Mouse (Mus musculus) thymus, postnatal 14 days (tissue): ENCODE measurements at regions not wholly inside any gene's neighbourhood (a gene's known extent, or its start where the extent isn't known, plus 50 kb on each side); places are given as distances from the start of the nearest gene placed in this dataset.
"Not testable (repeated sequence)": the region's sequence is repeated elsewhere in the genome, so short reads cannot be mapped to it uniquely, and the experiment has no call there.

Experiments
- DNase-seq: peaks from one replicate; pipeline ENCODE4 v3.0.0; 2021

DNA sequence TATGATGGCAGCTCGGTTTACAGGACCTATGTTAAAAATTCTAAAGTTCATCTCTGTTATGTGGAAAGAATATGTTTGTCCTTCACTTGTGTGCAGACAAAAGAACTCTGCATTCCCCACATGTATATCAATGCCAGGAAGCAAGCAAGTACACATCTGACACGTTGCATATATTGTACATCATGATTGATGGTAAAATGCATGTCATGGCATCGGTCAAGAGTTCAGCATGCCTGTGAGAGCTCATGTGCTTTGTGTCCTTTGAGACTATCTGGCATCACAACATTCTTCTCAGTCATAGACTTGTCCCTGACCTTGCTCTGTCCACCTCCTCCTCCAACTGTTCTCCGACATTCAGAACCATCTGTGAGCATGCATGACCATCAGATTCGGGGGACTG is 465.6 kb upstream of the N6amt1 start:
- DNase-seq: no peak

DNA sequence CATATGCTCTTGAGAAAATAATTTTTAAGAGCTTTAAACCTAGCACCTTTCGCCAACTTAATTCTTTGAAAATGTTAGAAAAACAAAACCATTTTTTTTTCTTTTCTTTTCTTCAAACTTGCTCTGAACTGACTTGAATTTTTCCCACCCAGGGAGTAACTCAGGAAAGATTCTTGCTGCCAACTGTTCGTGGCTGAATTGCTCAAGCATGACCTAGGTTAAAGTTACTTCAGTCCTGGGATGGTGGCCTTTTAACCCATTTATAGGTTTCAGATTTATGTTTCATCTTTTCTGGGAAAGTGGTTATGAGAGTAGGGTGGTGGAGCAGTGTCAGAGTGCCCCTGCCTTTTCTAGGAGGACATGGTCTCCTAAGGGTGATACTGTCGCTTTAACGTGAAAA is 466.4 kb upstream of the N6amt1 start:
- DNase-seq: no peak

DNA sequence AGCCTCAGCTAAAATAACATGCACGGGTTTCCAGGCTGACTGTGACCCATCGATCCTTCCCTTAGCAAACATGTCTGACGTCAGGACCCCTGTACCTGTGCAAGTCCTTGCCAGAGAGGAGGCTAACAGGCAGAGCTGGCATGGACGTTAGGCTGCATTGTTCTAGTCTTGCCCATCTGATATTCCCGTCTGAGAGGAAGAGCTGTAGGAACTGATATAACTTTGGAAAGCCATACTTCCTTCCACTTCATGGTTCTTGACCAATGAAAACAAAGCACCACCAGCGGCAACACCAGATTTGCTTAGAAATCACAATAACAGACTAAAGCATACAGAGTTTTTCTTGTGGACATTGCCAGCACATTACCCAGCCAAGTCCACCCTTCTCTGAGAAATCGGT is 470.1 kb upstream of the N6amt1 start:
- DNase-seq: no peak

DNA sequence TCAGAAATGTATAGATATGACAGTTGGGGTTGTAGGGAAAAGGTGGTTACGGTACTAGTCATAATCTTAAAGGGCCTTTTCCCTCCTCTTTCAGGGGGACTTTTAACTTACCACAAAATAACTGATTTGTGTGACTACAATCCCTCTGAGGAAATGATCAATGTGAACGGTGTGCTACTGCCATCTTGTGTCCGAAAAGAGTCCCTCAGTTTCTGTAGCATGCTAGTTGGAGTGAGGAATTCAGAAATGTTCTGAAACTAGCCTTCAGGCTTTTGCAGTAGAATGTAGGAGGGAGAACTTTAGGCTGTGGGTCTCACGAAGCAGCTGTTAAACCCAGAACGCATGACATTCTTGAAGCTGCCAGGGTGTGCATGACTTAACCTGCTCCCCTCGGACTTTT is 471.5 kb upstream of the N6amt1 start:
- no peak for DNase-seq

DNA sequence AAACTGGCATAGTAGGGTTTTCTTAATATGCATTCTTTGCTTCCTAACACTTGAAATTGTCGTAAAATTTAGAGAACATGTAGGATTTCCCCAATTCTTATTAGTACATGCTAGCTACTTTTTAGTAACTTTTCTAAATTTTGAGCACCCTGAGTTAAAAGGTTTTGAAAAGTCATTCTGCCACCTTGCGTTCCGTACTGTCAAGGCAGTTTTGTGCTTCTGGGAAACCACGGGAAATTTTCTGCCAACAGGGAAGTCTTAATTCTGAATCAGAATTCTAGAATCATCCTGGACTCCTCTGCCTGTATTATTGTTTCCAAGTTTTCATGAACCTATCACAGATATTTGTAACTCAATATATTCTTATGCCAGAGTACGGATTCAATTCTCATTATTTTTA is 472.4 kb upstream of the N6amt1 start:
- no peak for DNase-seq

DNA sequence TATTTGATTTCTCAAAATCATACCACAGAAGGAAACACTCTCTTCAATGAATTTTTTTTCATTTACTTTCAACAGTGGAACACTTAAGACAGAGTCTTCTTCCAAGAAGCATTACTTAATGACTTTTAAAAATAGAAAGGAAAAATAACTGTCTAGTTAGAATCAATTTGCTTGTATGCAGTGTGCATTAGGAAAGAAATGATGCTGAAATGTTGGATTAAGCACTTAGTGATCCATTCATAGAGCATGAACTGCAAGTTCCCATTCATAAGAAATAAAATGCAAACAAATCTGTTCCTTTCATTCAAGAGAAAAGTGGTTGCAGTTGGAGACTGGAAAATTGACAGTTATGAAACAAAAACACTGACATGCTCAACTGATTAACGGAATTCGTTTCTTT is 493.2 kb upstream of the N6amt1 start:
- no peak for DNase-seq

DNA sequence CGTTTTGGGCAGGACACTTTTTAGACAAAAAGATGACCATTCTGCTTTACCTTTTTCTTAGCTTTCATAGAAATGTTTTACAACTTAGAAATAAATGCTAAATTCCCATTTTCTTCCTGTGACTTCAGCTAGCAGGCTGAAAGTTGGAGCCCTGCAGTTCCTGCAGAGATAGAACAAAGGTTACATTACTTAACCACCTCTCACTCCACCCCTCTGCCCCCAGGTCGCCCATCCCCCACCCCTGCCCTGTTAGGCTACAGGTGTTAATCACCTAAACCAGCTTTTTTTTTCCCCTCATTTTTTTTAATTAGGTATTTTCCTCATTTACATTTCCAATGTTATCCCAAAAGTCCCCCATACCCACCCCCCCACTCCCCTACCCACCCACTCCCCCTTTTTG is 498.1 kb upstream of the N6amt1 start:
- no peak for DNase-seq

DNA sequence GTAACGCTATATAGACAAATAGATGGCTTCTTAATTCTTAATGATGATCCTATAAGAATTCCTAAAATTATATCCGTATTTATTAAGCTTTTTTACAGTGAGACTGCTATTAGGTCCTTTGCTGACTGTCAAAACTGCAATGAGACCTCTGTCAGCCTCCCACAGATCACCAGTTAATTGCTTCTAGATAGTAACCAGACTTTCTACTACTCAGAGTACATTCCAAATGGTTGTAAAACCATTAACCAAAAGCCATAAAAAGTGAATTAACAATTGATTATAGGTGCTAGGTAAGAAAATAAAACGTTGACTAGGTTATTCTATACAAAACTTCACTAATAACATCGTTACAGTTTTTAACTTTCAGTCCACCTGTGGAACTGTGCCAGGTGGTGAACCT is 498.7 kb upstream of the N6amt1 start:
- no peak for DNase-seq

DNA sequence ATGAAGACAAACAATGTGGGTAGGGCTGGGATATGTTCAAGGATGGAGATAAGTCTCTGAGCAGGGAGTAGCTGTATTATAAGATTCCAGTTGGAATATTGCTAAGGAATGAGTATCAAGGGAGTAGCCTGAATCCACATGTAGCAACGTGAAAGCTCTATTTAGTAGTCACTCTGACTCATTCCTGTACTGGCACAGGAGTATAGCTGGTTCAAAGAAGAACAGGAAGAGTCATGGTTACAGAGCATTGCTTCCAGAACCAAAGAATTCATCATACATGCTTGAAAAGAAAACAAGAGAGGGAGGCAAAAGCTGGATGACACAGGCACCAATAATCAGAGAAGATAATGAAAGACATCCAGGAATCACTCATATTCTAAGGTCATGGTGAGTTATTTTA is 500.6 kb upstream of the N6amt1 start:
- DNase-seq: no peak

DNA sequence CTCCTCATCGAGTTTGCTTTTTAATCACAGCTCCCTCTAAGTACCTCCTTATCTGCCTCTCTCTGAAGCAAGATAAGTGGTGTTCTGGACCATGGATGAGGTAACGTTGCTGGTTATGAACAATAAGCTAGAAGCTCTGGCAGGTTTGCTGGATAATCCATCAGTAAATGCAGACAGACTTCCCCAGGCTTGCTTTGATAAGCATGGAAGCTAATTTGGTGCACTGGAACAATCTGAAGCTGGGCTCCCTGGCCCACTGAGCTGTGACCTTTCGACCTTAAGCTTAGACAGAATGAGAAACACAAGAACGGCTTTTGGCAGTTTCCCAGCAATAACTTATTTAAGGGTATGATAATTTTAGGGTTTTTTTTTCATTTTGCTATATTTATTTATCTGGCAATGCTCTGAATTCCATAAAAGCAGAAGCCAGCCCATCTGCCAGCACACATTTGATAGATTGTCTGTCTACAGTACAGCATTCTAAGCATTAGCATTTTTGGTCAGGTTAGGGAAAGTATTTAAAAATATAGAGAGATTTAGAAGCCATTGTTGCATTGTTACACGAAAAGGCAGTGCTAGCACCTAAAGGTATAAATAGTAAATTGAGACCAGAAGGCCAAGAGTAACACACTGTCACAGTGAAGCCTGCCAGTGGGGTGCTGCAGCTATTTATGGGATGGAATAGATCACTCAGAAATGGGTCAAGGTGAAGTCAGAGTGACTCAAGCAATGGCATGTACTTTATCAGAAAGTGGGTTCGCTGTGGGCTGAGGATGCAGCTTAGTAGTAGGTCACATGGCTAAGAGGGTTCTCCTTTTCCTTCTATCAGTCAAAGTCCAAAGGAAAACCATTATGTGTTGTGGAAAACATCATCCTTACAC is 515.3 kb upstream of the N6amt1 start:
- no peak for DNase-seq

DNA sequence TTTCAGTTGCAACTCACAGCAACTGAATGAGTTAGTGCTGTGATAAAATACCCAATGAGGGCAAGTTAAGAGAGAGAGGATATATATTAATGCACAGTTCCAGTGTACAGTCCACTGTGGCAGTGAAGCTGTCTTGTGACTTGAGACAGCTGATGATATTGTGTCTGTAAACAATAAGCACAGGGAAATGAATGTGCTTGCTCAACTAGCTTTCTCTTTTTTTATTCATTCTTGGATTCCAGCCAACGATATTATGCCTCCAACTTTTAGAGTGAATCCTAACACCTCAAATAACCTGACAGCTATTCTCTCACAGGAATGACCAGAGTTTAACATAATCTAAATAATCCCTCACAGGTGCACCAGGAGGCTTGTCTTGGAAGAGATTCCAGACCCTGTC is 526.3 kb upstream of the N6amt1 start:
- no peak for DNase-seq

DNA sequence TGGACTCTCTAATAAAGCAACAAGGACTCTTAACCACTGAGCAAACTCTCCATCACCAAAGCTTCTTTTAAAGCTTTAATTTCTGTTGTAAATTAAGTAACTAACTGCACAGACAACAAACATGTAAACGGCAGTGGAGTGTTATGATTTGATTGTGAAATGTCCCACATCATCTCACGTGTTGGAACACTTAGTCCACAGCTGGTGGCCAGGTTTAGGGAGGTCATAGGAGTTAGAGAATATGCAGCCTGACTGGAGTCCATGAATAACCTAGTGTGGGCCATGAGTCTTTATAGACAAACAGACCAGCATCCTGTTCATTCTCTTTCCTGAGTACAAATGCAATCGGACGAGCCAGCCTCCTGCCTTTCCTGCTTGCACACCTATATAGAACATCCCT is 527.3 kb upstream of the N6amt1 start:
- no peak for DNase-seq

DNA sequence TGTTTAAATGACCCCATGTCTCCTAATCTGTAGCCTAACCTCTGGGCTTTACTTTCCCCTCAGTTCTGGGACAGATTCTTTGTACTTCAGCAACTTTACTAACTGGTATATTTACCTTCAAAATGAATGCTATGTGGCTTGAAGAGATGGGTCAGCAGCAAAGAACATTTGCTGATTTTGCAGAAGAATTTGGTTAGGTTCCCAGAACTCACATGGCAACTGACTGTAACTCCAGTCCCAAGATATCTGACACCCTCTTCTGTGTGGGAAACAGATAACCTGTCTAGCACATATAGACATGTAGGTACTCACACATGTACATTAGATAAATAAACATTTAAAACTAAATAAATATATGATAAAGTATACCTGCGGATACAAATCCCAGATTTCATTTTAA is 530.5 kb upstream of the N6amt1 start:
- no peak for DNase-seq

DNA sequence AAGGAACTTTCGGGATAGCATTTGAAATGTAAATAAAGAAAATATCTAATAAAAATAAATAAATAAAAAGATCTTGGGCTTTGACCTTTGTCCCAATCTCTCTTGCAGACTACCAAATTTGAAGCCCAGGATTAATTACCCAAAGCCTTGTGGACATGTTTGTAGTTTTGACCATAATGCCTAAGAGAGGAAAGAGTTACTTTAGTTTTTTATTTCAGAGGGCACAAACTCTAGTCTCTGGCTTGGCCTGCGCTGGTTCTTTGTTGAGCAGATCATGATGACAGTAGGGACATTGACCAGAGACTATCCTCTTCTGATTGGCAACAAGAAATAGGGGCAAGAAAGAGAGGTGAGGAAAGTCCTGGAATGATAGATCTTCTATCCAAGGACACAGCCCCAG is 532.4 kb upstream of the N6amt1 start:
- no peak for DNase-seq

DNA sequence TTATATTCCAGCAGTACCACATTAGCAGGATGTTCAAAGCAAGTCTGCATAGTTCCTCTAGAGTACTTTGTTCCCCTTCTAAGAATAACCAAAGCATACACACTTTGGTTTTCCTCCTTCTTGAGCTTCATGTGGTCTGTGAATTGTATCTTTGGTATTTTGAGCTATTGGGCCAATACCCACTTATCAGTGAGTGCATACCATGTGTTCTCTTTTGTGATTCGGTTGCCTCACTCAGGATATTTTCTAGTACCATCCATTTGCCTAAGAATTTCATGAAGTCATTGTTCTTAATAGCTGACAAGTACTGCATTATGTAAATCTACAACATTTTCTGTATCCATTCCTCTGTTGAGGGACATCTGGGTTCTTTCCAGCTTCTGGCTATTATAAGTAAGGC is 535.3 kb upstream of the N6amt1 start:
- DNase-seq: not testable (repeated sequence)

DNA sequence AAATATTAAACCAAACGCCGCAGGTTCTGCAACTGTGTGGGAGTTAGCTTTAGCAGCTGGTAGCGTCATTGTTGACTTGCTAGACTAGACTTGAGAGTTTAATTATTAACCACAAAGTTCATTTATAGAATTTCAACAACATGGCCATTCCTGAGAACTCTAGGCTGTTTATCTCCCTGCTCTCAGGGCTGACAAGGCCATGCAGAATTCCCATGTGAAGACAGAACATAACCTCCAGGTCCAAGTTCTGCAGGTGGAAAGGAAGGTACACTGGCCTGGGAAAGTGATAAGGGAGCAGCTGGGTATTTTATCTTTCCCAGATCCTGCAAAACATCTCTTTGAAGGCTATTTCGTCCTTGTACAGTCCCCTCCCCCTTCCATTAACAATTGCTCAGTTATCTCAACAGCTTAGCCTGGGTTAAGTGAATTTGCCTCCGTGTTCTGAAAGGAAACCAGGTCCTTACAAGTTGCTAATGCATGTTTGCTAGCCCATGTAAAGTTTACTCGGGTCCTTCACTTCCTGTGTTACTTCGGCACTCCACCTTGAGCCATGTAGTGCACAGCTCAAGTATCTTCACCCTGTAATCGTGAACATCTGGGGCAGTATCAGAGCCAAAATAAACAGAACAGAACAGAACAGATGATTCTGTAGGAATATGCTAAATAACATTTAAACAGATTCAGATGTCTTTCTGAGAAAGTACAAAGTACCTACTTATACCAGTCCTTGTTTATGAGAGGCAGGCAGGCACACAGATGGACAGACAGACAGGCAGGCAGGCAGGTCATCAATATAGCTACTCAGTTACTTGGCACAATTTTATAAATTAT is 537.0 kb upstream of the N6amt1 start:
- DNase-seq: no peak

DNA sequence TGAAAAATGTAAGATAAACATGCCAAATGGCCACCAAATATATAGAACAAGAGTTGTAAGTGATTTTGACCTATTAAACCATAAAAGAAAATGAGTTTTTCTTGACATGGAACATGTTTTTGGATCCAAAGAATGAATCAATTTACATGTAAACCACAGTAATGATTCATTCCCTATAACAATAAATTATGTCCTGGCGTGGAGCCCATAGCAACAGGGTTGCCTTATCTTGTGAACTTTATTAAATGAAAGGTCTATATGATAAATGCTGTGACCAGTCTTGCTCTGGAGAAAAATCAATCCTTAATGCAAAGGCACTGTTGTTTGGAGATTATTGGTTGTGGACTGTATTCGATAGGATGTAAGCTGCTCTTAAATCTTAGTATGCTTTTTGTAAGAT is 538.0 kb upstream of the N6amt1 start:
- DNase-seq: no peak

DNA sequence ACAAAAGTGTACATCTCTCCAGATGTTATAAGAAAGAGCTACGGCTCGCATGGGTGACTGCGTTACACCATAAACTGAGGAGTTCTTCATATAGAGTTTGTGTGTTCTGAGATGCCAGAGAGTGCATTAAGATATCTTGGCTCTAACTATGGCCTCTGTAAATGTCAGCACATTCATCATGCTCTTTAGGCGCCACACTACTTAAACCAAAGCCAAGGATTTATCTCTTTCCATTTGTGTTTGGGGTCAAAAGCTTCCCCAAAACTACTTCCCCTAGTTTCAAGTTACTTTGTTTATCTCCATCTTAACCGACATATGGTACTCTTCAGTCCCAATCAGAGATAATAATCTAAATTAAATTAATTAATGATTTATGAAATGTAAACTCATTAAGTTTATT is 541.3 kb upstream of the N6amt1 start:
- DNase-seq: no peak

DNA sequence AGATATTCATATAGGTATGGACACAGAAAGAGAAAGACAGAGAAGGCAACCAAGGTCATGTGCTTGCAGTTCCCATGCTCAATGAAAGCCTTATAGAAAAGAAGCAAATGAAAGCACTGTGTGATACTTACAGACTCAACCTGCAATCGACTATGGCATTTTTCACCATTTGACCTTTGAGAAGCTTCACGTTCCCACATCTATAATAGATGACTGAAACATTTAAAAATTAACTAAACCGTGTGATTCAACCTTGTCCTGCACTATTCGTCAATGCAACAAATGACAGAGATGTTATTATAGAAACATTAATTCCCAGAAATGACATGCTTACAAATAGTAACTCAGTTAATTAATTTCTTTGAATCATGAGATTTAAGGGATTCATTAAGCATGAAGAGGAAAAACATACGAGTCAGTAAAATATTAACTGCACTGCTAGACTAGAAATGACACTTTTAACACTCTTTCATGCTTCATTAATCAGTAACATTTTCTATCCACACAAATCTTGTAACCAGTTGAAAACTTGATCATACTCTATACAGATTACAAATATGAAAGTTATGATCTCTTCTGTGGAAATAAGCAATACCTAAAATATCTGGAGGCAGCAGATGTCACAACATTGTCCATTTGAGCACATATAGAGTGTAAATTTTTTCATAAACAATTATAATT is 545.2 kb upstream of the N6amt1 start:
- DNase-seq: no peak

DNA sequence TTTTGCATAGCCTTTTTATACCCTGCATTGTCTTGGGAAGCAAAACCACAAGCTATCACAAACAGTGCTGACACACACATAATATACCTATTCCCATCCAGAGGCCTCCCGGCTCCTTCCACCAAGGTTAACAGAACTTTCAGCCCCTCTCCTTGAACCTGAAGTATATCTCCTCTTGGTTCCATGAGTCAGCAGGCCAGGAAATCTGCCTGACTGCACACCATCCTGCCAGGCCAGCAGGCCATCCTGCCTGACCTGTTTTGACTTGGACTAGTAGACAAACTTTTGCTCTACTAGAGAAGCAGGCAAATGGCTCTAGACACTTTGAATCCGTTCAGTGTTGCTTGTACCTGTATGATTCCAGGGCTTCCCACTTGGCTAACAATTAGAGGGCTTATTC is 547.6 kb upstream of the N6amt1 start:
- no peak for DNase-seq

DNA sequence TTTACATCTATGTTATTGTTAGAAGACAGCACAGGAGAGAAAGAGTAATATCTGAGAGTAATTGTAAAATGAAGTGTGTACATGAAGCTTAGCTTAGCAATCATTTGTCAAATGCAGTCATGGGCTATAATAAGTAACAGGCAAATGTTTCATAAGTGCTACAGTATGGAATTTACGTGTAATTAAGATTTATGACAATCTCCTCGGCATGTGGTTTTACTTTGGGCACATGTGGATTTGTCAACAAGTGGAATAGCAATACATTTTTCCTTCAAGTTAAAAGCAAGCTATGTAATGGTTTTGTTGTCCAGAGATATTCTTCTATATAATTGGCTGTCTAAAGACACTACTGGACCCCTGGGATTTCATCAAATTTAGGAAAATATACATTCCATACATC is 577.9 kb upstream of the N6amt1 start:
- no peak for DNase-seq

DNA sequence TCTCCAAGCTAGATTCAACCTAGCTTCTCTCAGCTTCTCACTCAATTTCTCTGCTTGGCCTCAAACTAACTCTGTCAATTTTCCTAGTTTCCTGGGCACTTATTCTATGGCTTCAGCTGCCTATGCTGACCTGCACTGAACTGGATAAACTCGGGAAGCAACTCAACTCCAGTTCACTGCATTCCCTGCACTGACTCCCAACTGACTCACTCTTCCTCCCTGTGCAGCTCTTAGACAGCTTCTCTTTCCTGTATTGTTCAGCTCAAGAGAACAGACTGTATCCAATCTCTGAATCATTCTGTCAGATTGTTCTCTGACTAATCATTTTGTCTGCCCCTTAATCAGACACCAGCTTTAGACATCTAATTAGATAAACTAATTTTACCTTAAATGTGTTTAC is 581.4 kb upstream of the N6amt1 start:
- no peak for DNase-seq

DNA sequence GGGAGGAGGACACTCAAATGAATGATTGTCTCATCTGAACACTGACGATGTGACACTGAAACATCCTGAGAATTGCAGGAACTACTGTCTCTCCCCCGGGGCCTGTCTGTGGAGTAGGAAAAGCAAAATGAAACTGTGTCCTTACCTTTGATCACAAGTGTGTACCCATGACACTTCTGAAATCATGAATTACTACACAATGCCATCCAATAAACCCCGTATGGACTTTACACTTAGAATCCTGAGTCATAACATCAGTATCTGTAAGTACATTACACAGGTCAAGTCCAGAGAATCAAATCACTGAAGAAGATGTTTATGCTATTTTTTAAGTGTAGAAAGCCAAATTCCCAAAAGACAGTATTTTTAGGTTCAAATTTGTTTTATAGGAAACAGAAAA is 585.1 kb upstream of the N6amt1 start:
- DNase-seq: no peak

DNA sequence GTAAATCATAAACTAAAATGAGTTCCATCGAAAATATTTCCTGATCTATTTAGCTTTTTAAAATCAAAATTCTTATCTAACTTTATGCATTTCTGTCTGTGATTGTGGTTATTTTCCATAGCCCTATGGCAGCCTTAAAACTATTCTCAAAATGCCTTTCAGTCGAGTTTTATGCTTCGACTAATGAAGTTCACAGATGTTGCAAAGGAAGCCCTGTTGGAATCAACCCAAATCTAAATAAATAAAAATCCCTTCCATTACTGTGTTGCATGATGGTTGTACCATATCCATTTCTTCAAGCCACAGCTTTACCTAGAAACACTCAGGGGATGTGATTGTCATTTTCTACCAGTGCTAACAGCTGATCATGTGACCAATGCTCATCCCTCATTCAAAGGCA is 585.6 kb upstream of the N6amt1 start:
- DNase-seq: no peak
